Mouse (Mus musculus) thymus, postnatal 10 days (tissue): ENCODE results near the gene Ddr2.
"Not testable (repeated sequence)": the region's sequence is repeated elsewhere in the genome, so short reads cannot be mapped to it uniquely, and the experiment has no call there.

Source experiments
- DNase-seq, 2 experiments: peaks; one replicate each; pipeline ENCODE4 v3.0.0; 2021; ENCODE audit warnings: low spot score in 2 of 2

Ddr2 gene

GRCm38 (mm10) chr1:170039402-170039801, 71.2 kb downstream of the Ddr2 start:
- DNase-seq, result no peak

DNA sequence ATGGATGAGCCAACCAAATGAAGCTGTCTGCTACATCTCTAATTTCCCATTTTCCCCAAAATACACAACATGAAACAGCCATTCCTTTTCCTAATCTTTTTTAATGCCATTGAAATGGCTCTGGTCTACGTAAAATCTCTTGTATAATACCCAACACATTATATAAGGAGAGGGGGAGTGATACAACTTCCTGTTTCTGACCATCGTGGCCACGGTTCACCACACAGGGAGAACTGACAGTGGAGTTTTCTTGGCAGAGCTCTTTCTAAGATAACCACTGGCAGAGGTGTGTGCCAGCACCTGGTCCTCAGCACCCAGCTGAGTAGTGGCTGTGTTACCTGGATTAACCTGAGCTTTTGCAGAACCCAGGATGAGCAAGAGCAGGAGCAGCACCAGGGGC, 75.0 kb downstream of the Ddr2 start:
- DNase-seq, result no peak

- no peak for DNase-seq
Observed at GRCm38 (mm10) chr1:170034961-170035360, 75.6 kb downstream of the Ddr2 start.

DNA sequence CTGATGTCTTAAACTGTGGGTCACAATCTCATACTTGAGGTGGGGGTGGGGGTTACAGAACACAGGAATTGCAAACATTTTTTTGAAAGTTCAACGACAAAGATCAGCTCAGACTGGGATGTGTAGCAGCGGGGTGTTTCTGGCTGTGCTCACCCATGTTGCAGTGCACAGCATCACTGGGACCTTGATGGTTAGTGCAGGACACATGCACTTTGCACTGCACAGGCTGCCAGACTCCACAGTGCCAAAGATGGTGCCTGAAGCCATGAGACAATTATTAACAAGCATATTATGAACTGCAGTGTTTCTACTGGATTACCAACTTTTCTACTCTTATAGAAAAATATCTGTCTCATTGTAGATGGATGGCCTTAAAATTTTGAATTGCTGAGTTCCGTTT, 78.9 kb downstream of the Ddr2 start:
- DNase-seq, result no peak

DNA sequence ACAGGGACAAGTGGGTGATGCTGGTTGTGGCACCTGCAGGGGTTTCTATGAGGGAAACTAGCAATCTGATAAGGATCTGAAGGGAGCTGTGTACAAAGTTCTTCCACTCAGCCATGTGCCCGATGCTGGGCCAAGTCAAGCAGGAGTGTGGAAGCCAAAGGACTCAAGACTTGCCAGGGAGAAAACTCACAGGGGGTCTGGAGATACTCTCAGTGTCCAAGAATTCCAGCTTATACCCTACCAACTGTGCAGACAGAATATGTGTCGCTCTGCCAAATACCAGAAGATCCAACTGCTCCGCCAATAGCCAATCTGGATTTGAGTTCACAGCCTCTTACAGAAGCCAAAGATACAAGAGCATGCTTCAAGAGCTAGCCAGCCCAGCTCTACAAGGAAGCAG, 95.8 kb downstream of the Ddr2 start:
- DNase-seq, result no peak

DNA sequence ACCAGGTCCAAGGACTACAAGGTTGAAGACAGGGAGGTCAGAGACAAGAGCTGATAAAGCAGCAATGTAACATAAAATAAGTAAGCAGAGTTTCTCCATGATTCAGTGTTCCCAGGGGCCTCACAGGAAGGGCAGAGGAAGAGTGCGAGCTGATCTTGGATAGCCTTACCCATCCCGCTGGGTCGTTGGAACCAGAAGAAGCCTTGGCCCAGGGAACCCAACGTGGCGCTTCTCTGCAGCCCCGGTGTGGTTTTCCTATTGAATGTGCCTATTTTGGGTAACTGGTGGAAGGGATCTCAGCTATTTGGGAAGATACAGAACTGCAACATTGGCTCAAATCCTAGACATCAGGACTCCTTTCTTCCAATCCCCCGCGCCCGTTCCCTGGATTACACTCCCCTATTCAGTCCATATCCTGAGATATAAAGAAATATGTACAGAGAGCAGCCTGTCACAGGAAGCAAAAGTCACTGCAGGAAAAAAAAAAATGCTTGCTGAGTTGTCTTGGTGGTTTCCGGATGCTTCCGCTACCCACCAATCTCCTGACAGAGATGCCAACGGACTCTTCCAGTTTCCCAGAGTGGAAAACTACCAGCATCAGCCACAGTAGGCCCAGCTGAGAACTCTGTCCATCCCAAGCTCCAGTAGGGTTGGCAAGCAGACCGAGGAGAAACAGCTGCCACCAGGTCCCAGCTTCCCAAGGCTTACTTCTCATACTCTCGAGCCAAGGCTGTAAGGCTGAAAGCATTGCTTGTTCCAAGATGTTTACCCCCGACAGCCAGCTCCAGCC, 99.7 kb downstream of the Ddr2 start:
- DNase-seq, result no peak

- DNase-seq, result no peak
Observed at GRCm38 (mm10) chr1:170009296-170009695, 101.3 kb downstream of the Ddr2 start.

- DNase-seq, result no peak
Observed at GRCm38 (mm10) chr1:170008432-170009220, 101.9 kb downstream of the Ddr2 start.

GRCm38 (mm10) chr1:170006516-170006915, 104.0 kb downstream of the Ddr2 start:
- DNase-seq, result no peak

- no peak for DNase-seq
Observed at GRCm38 (mm10) chr1:170005297-170005696, 105.3 kb downstream of the Ddr2 start.

DNA sequence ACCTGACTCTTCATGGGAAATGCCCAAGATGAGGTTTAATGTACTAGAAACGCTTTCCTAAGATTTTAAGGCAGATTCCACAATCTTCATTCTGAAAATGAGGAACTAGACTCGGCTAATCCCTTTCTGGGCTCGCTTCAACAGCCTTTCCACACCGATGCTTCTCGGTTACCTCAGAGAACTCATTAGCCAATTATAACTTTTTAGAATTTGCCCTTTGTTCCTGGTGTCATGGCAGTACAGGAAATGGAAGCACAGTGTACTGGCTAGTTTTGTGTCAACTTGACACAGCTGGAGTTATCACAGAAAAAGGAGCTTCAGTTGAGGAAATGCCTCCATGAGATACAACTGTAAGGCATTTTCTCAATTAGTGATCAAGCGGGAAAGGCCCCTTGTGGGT, 116.7 kb downstream of the Ddr2 start:
- DNase-seq, result not testable (repeated sequence)

GRCm38 (mm10) chr1:169986166-169986565, 124.4 kb downstream of the Ddr2 start:
- DNase-seq, result no peak

GRCm38 (mm10) chr1:169977621-169978020, 132.9 kb downstream of the Ddr2 start:
- no peak for DNase-seq

DNA sequence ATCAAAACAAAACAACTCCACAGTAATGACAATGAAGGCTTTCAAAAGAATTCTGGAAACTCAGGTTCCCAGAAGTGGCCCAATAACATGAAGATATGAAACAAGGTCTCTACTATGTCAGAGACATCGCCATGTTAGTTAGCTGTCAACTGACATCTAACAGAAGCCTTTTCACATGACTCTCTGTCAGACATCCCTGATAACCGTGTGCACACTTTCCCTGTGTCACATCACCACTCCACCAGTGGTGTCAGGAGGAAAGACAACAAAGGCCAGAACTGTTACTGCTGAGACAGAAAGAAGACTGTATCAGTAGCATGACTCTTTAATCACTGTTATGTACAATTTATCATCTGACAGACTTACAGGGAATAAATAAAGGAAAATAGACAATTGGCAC, 138.6 kb downstream of the Ddr2 start:
- no peak for DNase-seq

- DNase-seq, result no peak
Observed at GRCm38 (mm10) chr1:169970936-169971335, 139.6 kb downstream of the Ddr2 start.

GRCm38 (mm10) chr1:169969516-169969886, 141.1 kb downstream of the Ddr2 start:
- DNase-seq, result no peak

DNA sequence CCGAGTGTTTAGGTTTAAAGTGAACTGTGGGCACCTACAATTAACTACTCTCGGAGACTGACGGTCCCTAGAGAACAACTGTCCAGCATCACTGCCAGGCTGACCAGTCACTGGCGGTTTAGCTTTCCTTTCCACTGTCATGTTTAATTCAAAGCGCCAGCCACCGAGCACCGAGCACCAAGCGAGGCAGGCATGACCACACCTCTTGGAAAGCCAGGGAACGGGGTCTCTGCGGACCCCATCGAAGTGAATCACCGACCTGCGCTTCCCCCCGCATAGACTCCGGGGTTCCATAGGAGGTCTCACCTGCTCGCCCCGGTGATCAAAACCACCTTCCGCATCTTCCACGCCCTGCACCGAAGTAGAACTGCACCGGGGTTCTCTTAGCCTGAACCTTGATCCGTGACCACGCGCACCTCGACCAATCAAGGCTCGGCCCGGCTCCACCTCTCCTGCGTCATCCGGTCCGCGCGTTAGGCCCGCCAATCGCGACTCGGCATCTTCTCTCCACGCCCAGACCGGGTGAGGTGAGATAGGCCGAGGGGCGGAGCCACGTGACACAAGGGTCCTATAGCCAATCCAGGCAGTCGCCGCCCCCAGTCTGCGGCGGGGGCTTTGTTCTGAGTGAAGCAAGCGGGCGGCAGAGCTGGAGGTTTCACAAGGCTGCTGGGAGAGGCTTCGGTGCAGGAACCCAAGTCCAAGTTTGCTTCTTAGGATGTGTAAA, 141.6 kb downstream of the Ddr2 start, which contains the start of gene Hsd17b7:
Gene Hsd17b7, minus strand, starts transcription at position 450 of the 724 bp plus-strand sequence.
- peak; percentile 95 to 98 for DNase-seq

DNA sequence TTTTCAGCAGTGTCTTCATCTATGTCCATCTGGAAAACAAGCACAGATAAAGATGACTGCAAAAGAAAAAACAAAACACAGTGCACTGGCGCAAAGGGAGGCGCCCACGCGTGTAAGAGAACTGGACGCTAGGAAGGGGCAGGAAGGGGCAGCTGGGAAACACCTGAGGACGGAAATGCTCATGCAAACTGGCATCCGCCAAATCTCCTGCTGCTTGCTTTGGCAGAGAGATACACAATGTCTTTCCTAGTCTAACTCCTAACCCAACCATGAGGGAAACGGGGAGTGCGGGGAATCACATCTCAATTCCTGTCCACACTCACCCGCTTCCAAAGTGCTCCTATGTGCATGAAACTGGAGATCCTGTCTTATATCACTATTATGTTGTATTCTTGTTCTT, 157.5 kb downstream of the Ddr2 start:
- DNase-seq, result no peak

DNA sequence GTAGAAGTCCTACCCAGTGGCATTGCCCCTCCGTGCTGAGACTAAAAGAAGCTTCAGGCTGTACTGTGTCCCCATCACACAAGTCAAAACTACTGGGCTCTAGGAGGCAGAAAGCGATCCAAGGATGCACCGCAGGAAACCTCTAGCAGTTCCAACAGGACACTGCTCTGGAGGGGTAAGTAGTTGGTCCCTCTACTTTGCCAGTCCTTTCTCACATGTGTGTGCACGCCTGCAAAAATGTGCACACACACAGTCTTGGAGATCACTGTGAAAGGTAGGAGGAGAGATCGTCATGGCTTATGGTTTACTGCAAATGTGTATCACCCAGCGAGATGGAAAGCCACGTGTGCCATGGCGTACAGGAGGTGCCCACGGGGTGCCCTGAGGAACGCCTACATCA, 157.9 kb downstream of the Ddr2 start:
- no peak for DNase-seq

DNA sequence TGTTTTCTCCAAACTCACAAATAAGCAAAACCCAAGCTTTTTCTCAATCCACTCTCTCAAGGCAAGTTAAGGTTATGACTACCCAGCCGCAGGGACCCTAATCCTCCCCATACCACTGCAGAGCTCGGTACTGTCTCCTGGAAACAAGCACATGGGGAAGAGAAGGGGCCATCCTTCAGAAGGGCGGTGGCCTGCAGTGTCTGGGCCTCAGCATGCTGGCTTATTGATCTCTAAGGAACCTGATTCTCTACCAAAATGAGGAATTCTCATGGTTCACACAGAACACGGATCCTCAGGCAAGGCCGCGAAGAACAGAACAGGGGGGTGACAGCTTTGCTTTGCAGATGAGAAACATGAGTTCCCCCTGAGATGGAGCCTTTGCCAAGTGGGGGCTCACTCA, 159.0 kb downstream of the Ddr2 start:
- DNase-seq, result no peak

DNA sequence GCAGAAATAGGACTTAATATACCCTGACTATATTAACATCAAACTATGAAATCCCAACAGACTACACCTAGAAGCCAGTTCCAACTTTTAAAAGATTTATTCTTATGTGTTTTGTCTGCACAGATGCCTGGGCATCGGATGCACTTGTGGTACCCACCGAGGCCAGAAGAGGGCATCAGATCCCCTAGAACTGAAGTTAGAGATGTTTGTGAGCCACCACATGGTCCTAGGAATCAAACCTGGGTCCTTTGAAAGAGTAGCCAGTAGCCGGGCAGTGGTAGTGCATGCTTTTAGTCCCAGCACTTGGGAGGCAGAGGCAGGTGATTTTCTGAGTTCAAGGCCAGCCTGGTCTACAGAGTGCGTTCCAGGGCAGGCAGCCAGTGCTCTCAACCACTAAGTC, 159.9 kb downstream of the Ddr2 start:
- peak in 1 of 2 experiments; percentile 8 for DNase-seq

- DNase-seq, result no peak
Observed at GRCm38 (mm10) chr1:169949981-169950380, 160.6 kb downstream of the Ddr2 start.
